Mouse (Mus musculus): ENCODE measurements around the gene Sertad2.

Gene Sertad2

GRCm38 (mm10) chr11:20628216-20628615 lies 85.2 kb downstream of the Sertad2 start:
- CTCF ChIA-PET: interaction anchor here in 2 of 4 experiments (0.5 to 0.8 kb wide), 2 partner anchors 228 to 655 kb away, joined by 3 to 4 read pairs; no protein-coding TSS in a partner anchor
- POLR2A ChIA-PET: interaction anchor here in 2 of 4 experiments (0.6 to 1.6 kb wide), 7 partner anchors 8 to 199 kb away, joined by 3 to 8 read pairs (median 4); no protein-coding TSS in a partner anchor

GRCm38 (mm10) chr11:20629700-20630099 lies 86.6 kb downstream of the Sertad2 start:
- CTCF ChIA-PET: no interaction called here

GRCm38 (mm10) chr11:20631026-20631940 lies 88.2 kb downstream of the Sertad2 start:
- ChIA-PET CTCF (interaction anchor here (0.7 to 2.0 kb wide), 11 partner anchors 9 to 186 kb away, joined by 3 to 6 read pairs (median 4); partner anchors contain the start of gene Sertad2 (in 1 of the 4)), POLR2A (interaction anchor here in 3 of 4 experiments (0.5 to 4.6 kb wide), 133 partner anchors 9 to 1990 kb away, joined by 3 to 63 read pairs (median 5); partner anchors contain the start of genes Sertad2 (in 3 of the 3), Rab1a (in 2 of the 3), Slc1a4 (in 2 of the 3) and Actr2 (in 1 of the 3))

More at GRCm38 (mm10) chr11:20629700-20630099, 86.6 kb downstream of the Sertad2 start:
- POLR2A ChIA-PET: interaction anchor here in 3 of 4 experiments (1.0 to 4.6 kb wide), 5 partner anchors 8 to 163 kb away, joined by 3 to 63 read pairs (median 23); no protein-coding TSS in a partner anchor

GRCm38 (mm10) chr11:20631941-20632618 lies 89.0 kb downstream of the Sertad2 start:
- ChIA-PET POLR2A (interaction anchor here (0.5 to 4.6 kb wide), 133 partner anchors 8 to 1989 kb away, joined by 3 to 63 read pairs (median 5); partner anchors contain the start of genes Sertad2 (in 3 of the 4), Rab1a (in 2 of the 4), Slc1a4 (in 2 of the 4) and Actr2 (in 1 of the 4)), CTCF (interaction anchor here (0.6 to 2.0 kb wide), 13 partner anchors 8 to 1844 kb away, joined by 3 to 6 read pairs (median 4); partner anchors contain the start of gene Sertad2 (in 1 of the 4))

GRCm38 (mm10) chr11:20632619-20632965 lies 89.5 kb downstream of the Sertad2 start:
- CTCF ChIA-PET: interaction anchor here (0.6 to 2.0 kb wide), 4 partner anchors 7 to 1844 kb away, joined by 3 to 5 read pairs (median 3); no protein-coding TSS in a partner anchor
- POLR2A ChIA-PET: interaction anchor here (0.5 to 4.6 kb wide), 70 partner anchors 8 to 783 kb away, joined by 3 to 63 read pairs (median 9); partner anchors contain the start of genes Rab1a (in 2 of the 4), Sertad2 (in 2 of the 4), Aftph (in 1 of the 4) and Cep68 (in 1 of the 4)

- POLR2A ChIA-PET: interaction anchor here in 2 of 4 experiments (1.1 to 4.6 kb wide), 8 partner anchors 8 to 302 kb away, joined by 4 to 63 read pairs (median 6); partner anchors contain the start of gene Slc1a4 (in 1 of the 2)
- CTCF ChIA-PET: no interaction called here
Observed at GRCm38 (mm10) chr11:20634543-20634942, 91.5 kb downstream of the Sertad2 start.

- POLR2A ChIA-PET: interaction anchor here in 2 of 4 experiments (0.9 to 1.9 kb wide), 12 partner anchors 10 to 416 kb away, joined by 3 to 6 read pairs (median 4); partner anchors contain the start of gene Sertad2 (in 1 of the 2)
Observed at GRCm38 (mm10) chr11:20635646-20636045, 92.6 kb downstream of the Sertad2 start.

GRCm38 (mm10) chr11:20636114-20636513 lies 93.1 kb downstream of the Sertad2 start:
- CTCF ChIA-PET: interaction anchor here in 2 of 4 experiments (1.1 to 1.6 kb wide), 4 partner anchors 9 to 181 kb away, joined by 3 to 5 read pairs (median 4); no protein-coding TSS in a partner anchor

More at GRCm38 (mm10) chr11:20635646-20636045, 92.6 kb downstream of the Sertad2 start:
- CTCF ChIA-PET: interaction anchor here in 3 of 4 experiments (0.6 to 1.6 kb wide), 4 partner anchors 9 to 209 kb away, joined by 3 to 5 read pairs (median 4); no protein-coding TSS in a partner anchor

GRCm38 (mm10) chr11:20637060-20637459 lies 94.0 kb downstream of the Sertad2 start:
- ChIA-PET CTCF (interaction anchor here in 2 of 4 experiments (1.2 to 1.6 kb wide), 3 partner anchors 10 to 182 kb away, joined by 3 to 5 read pairs (median 4); no protein-coding TSS in a partner anchor), POLR2A (interaction anchor here in 2 of 4 experiments (0.7 to 2.0 kb wide), 9 partner anchors 9 to 305 kb away, joined by 3 to 6 read pairs (median 4); partner anchors contain the start of gene Slc1a4 (in 1 of the 2))

More at GRCm38 (mm10) chr11:20636114-20636513, 93.1 kb downstream of the Sertad2 start:
- POLR2A ChIA-PET: interaction anchor here in 2 of 4 experiments (0.9 to 2.0 kb wide), 14 partner anchors 10 to 417 kb away, joined by 3 to 6 read pairs (median 4); partner anchors contain the start of genes Sertad2 (in 1 of the 2) and Slc1a4 (in 1 of the 2)

- ChIA-PET POLR2A (interaction anchor here in 1 of 4 experiments (0.6 to 3.3 kb wide), 3 partner anchors 10 to 171 kb away, joined by 3 to 18 read pairs (median 3); no protein-coding TSS in a partner anchor), CTCF (interaction anchor here in 2 of 4 experiments (0.6 to 1.2 kb wide), 2 partner anchors 17 to 137 kb away, joined by 3 to 4 read pairs; no protein-coding TSS in a partner anchor)
Observed at GRCm38 (mm10) chr11:20638841-20639240, 95.8 kb downstream of the Sertad2 start.

GRCm38 (mm10) chr11:20639918-20640447 lies 96.9 kb downstream of the Sertad2 start:
- POLR2A ChIA-PET: interaction anchor here in 3 of 4 experiments (0.6 to 7.3 kb wide), 24 partner anchors 8 to 185 kb away, joined by 3 to 63 read pairs (median 4); no protein-coding TSS in a partner anchor
- CTCF ChIA-PET: interaction anchor here (0.6 to 1.9 kb wide), 11 partner anchors 8 to 194 kb away, joined by 3 to 7 read pairs (median 4); no protein-coding TSS in a partner anchor

GRCm38 (mm10) chr11:20642321-20642720 lies 99.3 kb downstream of the Sertad2 start:
- ChIA-PET CTCF (no interaction called here), POLR2A (interaction anchor here in 3 of 4 experiments (0.9 to 7.3 kb wide), 8 partner anchors 9 to 34 kb away, joined by 3 to 63 read pairs (median 3); no protein-coding TSS in a partner anchor)

- ChIA-PET POLR2A (interaction anchor here in 2 of 4 experiments (0.9 to 7.3 kb wide), 8 partner anchors 9 to 177 kb away, joined by 3 to 63 read pairs (median 4); no protein-coding TSS in a partner anchor), CTCF (no interaction called here)
Observed at GRCm38 (mm10) chr11:20643161-20643560, 100.1 kb downstream of the Sertad2 start.

- ChIA-PET CTCF (interaction anchor here in 2 of 4 experiments (0.6 to 0.7 kb wide), 2 partner anchors 98 to 352 kb away, joined by 3 to 5 read pairs; partner anchors contain the start of gene Aftph (in 1 of the 2)), POLR2A (interaction anchor here in 2 of 4 experiments (1.0 to 7.3 kb wide), 8 partner anchors 10 to 178 kb away, joined by 3 to 63 read pairs (median 4); no protein-coding TSS in a partner anchor)
Observed at GRCm38 (mm10) chr11:20644166-20644565, 101.1 kb downstream of the Sertad2 start.

- ChIA-PET POLR2A (interaction anchor here in 2 of 4 experiments (1.0 to 7.3 kb wide), 8 partner anchors 9 to 200 kb away, joined by 3 to 63 read pairs (median 4); no protein-coding TSS in a partner anchor), CTCF (interaction anchor here in 1 of 4 experiments (0.7 kb wide), 1 partner anchor 97 kb away, joined by 3 read pairs; the partner anchor contains the start of gene Aftph)
Observed at GRCm38 (mm10) chr11:20644872-20645271, 101.8 kb downstream of the Sertad2 start.

GRCm38 (mm10) chr11:20645521-20645920 lies 102.5 kb downstream of the Sertad2 start:
- ChIA-PET CTCF (no interaction called here), POLR2A (interaction anchor here in 2 of 4 experiments (1.1 to 7.3 kb wide), 5 partner anchors 9 to 200 kb away, joined by 3 to 63 read pairs (median 4); no protein-coding TSS in a partner anchor)

Data from embryonic stem cell, embryonic (primary cell).